8 mouse cellular contexts compared by ENCODE assay signal in genomic region chr5:4962063-4962610, GRCm38 (mm10).
DNase-seq lines count a peak whose midpoint lies in the region; ATAC-seq and TF ChIP-seq lines count a peak whose summit lies in the region.

No protein-coding gene starts in this region.

- H3ac ChIP-seq in C2C12 (ENCODE audit: control insufficient read depth, insufficient read length, low read depth): no peak overlapping the region

- peaks cover 3% of the 10 kb centered on the region; the same call in 1 of the 2 replicates for H3K4me1 ChIP-seq in embryonic facial prominence, embryonic 11.5 days (ENCODE audit: control insufficient read depth, insufficient read depth, low read length)
- H3K4me1 ChIP-seq in heart, embryonic 10.5 days: peaks cover 42% of the 10 kb centered on the region
- peaks cover 13% of the 10 kb centered on the region; the same call in 1 of the 2 replicates for H3K4me1 ChIP-seq in limb, embryonic 13.5 days
- peaks cover 6% of the 10 kb centered on the region; the same call in 1 of the 2 replicates for H3K4me1 ChIP-seq in midbrain, embryonic 15.5 days

- no peak overlapping the region for H3K4me3 ChIP-seq in C2C12 (ENCODE audit: insufficient read depth, poor library complexity, severe bottlenecking)
- H3K4me3 ChIP-seq in embryonic facial prominence, embryonic 11.5 days (ENCODE audit: low read depth, low read length): no peak overlapping the region
- H3K4me3 ChIP-seq in heart, embryonic 10.5 days: no peak overlapping the region
- H3K4me3 ChIP-seq in limb, embryonic 13.5 days: no peak overlapping the region
- no peak overlapping the region for H3K4me3 ChIP-seq in midbrain, embryonic 15.5 days

- ATAC-seq in embryonic facial prominence, embryonic 11.5 days (replicated peaks; ENCODE audit: insufficient number of reproducible peaks, low FRiP score, low TSS enrichment, low read depth): peak; percentile 69
- peak; percentile 78 for ATAC-seq in limb, embryonic 13.5 days (ENCODE audit: low FRiP score, low read depth)
- ATAC-seq in midbrain, embryonic 15.5 days (replicated peaks): peak; percentile 92

- WGBS in embryonic facial prominence, embryonic 11.5 days: 54% methylated on average over 15 of the region's 15 CpGs
- WGBS in heart, embryonic 10.5 days: 52% methylated on average over 15 of the region's 15 CpGs
- WGBS in limb, embryonic 13.5 days: 51% methylated on average over 15 of the region's 15 CpGs
- 44% methylated on average over 15 of the region's 15 CpGs for WGBS in midbrain, embryonic 15.5 days

- no peak overlapping the region for H3K4me2 ChIP-seq in embryonic facial prominence, embryonic 11.5 days (ENCODE audit: low read depth, low read length)
- H3K4me2 ChIP-seq in limb, embryonic 13.5 days (replicated peaks): no peak overlapping the region
- no peak overlapping the region for H3K4me2 ChIP-seq in midbrain, embryonic 15.5 days

- H3K9me3 ChIP-seq in embryonic facial prominence, embryonic 11.5 days (replicated peaks; ENCODE audit: control insufficient read depth, low read length): no peaks in the 10 kb centered on the region
- no peaks in the 10 kb centered on the region for H3K9me3 ChIP-seq in heart, embryonic 10.5 days
- H3K9me3 ChIP-seq in limb, embryonic 13.5 days: no peaks in the 10 kb centered on the region
- no peaks in the 10 kb centered on the region for H3K9me3 ChIP-seq in midbrain, embryonic 15.5 days

- H3K36me3 ChIP-seq in C2C12 (ENCODE audit: control insufficient read depth, insufficient read depth): no peaks in the 10 kb centered on the region
- H3K36me3 ChIP-seq in embryonic facial prominence, embryonic 11.5 days (replicated peaks; ENCODE audit: control insufficient read depth, insufficient read depth, low read depth, low read length): no peaks in the 10 kb centered on the region
- H3K36me3 ChIP-seq in heart, embryonic 10.5 days: no peaks in the 10 kb centered on the region
- no peaks in the 10 kb centered on the region for H3K36me3 ChIP-seq in limb, embryonic 13.5 days
- no peaks in the 10 kb centered on the region for H3K36me3 ChIP-seq in midbrain, embryonic 15.5 days (replicated peaks)

- no peak overlapping the region for H3K27ac ChIP-seq in embryonic facial prominence, embryonic 11.5 days (replicated peaks; ENCODE audit: low read depth, low read length)
- H3K27ac ChIP-seq in heart, embryonic 10.5 days: no peak overlapping the region
- no peak overlapping the region for H3K27ac ChIP-seq in limb, embryonic 13.5 days
- H3K27ac ChIP-seq in midbrain, embryonic 15.5 days: peak overlapping the region; percentile 60

- TF ChIP-seq CTCF in C2C12 (IDR thresholded peaks at IDR 0.05; ENCODE audit: control insufficient read depth, insufficient read depth, insufficient read length): peak; percentile 37

- H3K27me3 ChIP-seq in C2C12 (ENCODE audit: control insufficient read depth, insufficient read depth, insufficient read length): no peaks in the 10 kb centered on the region
- H3K27me3 ChIP-seq in embryonic facial prominence, embryonic 11.5 days (ENCODE audit: control insufficient read depth, insufficient read depth, low read length): no peaks in the 10 kb centered on the region
- no peaks in the 10 kb centered on the region for H3K27me3 ChIP-seq in heart, embryonic 10.5 days (ENCODE audit: insufficient read depth, poor library complexity, severe bottlenecking)
- H3K27me3 ChIP-seq in limb, embryonic 13.5 days: no peaks in the 10 kb centered on the region
- no peaks in the 10 kb centered on the region for H3K27me3 ChIP-seq in midbrain, embryonic 15.5 days (replicated peaks)

- DNase-seq in adrenal gland, postnatal 25 days: peak; percentile 30
- DNase-seq in embryonic facial prominence, embryonic 11.5 days (ENCODE audit: low spot score): peak; percentile 90
- DNase-seq in heart, embryonic 10.5 days (ENCODE audit: low spot score): peak; percentile 77
- DNase-seq in kidney, adult 9 months: peak; percentile 58
- DNase-seq in spleen, postnatal 4 days (ENCODE audit: low spot score in 2 of 2): peak; percentile 22 to 64

- no peaks in the 10 kb centered on the region for H3K79me2 ChIP-seq in C2C12 (ENCODE audit: control insufficient read depth, insufficient read depth)

- no peak overlapping the region for H3K9ac ChIP-seq in embryonic facial prominence, embryonic 11.5 days (replicated peaks; ENCODE audit: low read length)
- H3K9ac ChIP-seq in limb, embryonic 13.5 days: no peak overlapping the region
- H3K9ac ChIP-seq in midbrain, embryonic 15.5 days: peak overlapping the region; percentile 11; the same call in 1 of the 2 replicates

- H3K79me3 ChIP-seq in C2C12 (ENCODE audit: low read depth): no peaks in the 10 kb centered on the region

TF ChIP-seq in C2C12, 6 proteins besides CTCF, POLR2A, EP300 and RAD21:
- TF ChIP-seq MYOG (IDR thresholded peaks at IDR 0.05; ENCODE audit: control insufficient read depth, extremely low read depth, insufficient read length) (no peak), USF1 (IDR thresholded peaks at IDR 0.05; ENCODE audit: low read depth) (no peak), MYOD1 (IDR thresholded peaks at IDR 0.05; ENCODE audit: control insufficient read depth, insufficient read length, low read depth) (no peak)

Comparison
In these comparisons a context has a peak if more than half of its experiments do, and no peak if none do; other contexts are left out.
1. DNase-seq: peak in every context shown above with its lines; median percentile 90 in embryonic facial prominence, embryonic 11.5 days; 77 in heart, embryonic 10.5 days; 58 in kidney, adult 9 months; 43 in spleen, postnatal 4 days; 30 in adrenal gland, postnatal 25 days.